Mouse (Mus musculus): ENCODE data around the gene Cldn24. TPM values are rescaled to one million over a fixed set of nuclear protein-coding genes. Genes with fewer than 3 reads are reported as not detected.

Cldn24 gene
- total RNA-seq, 2 experiments from 2014 or later = not detected

DNA sequence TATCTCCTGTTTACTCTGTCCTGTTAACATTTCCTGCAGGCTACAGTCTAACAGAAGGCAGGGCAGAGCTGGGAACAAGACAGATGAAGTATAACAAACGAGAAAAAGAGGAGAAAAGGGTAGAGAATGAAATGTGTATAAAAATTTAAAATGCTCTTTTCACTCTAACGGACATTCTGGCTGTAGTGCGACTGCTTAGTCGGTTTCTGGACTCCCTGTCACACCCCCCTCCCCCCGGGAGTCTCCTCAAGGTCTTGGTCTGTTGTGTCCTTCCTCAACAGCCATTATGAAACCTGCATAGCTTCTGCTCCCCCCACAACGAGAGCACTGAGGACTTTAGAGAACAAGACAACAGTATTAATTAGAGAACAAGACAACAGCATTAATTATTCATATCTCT, 10.7 kb downstream of the Cldn24 start:
- DNase-seq = no peak

DNA sequence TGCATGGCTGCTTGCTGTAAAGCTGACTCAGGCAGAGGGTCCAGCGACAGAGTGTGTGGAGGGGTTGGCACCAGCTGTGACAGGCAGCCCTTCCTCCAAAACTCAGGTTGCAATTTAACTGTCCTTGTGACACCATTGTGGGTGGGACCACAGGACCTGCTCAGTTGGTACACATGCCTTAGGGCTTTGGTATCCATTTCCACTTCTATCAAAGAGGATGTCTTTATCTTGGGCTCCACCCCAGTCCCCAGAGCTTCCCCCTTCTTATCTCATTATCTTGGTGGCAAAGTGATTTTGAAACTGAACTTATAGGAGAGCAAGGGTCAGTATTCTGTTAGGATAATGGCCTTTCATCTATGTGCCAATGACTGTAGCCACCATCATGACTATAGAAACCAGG, 12.0 kb downstream of the Cldn24 start:
- DNase-seq = no peak

DNA sequence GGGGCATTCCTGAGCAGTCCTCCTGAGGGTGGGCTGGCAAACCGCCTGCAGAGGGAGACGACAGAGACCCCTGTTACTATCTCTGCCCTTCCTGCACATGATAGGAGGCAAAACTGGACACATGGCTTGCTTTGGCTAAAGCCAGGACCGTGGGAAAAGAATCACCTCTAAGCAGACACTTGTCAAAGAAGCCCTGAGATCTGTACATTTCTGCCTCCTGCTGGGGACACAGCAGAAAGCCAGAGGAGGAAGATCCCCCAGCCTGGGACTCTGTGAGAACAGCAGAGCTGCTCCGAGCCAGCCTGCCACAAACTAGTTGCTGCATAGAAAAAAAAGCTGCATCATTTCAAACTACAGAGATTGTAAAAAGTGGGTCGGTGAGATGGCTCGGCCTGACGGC, 21.1 kb downstream of the Cldn24 start:
- no peak for DNase-seq

DNA sequence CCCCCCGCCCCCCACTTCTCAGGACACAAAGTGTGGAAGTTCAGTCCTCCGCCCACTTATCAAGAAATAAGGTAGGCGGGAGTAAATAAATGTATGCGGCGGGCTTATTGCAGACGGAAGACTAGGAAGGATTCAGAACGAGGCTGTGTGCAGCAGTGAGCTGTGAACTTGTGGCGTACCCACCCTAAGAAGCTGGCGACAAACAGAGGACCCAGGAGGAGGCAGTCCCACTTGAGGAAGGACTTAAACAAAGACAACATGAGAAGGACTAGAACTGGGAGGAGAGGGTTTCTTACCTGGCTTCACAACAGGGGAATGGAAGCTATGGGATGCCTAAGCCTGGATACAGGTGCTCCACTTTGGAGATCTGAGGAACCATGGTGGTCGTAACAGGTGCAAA, 21.7 kb downstream of the Cldn24 start:
- no peak for DNase-seq

DNA sequence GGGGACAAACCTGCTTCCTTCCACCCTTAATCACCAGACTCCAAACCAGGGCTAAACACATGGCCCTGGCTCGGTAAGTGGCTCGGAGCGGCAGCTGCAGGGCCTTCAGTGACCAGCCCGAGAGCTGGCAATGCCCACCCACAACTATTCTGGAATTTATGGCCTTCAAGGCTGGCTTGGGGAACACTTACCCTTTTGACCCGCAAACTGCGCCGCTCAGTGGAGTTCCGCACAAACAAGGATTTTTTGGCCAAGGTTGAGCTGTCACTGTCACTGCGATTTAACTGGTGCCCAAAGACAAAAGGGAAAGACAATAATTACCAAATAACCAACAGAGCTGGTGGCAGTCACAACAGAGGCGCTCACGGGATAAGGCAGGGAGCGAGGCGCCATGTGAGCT, 24.0 kb downstream of the Cldn24 start:
- no peak for DNase-seq

DNA sequence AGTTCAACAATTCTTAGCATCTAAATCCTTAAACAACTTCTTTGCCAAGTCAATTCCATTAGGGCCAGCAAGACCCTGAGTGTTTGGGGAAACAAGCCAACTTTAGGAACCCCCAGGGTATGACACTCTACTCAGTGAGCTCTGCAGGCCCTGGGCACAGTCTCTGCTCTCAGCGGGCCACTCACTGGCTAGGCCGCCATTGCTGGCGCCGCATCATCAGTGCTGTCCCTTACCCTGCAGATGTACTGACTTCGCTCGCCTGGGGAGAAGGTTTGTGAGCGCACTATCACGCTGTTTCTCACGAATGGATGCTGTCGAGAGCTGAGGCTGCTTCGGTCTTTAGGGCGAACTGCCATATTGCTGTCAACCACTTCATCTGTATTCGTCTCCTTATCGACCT, 25.2 kb downstream of the Cldn24 start:
- no peak for DNase-seq

DNA sequence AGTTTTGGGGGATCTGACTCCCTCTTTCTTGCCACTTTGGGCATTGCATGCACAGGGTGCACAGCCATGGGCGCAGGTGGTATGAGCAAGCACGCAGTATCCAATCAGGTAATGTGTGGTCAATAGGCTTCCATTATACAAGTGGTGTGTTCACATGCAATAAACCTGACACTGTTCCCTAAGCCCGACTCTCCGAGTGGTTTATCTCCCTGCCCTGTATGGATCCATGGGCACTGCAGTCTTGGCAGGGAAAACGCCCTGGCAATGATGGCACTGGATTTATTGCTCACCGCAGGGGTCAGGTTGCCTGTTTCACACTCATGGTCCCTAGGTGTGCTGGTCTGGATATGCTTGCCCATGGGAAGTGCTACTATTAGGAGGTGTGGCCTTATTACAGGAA, 26.0 kb downstream of the Cldn24 start:
- no peak for DNase-seq

DNA sequence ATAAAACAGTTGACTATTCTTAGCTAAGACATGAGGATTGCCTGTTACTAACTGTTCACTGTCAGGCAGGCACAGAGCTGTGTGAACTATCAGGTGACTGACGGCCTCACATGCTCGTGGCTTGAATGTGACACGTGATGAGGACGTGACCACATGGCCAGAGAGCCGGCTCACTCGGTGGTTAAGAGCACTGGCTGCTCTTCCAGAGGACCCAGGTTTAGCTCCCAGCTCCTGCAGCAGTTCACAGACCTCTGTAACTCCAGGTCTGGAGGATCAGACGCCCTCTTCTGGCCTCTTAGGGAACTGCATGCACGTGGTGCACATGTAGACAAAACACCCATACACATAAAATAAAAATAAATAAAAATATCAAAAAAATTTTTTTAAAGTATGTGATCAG, 27.9 kb downstream of the Cldn24 start:
- DNase-seq = no peak

DNA sequence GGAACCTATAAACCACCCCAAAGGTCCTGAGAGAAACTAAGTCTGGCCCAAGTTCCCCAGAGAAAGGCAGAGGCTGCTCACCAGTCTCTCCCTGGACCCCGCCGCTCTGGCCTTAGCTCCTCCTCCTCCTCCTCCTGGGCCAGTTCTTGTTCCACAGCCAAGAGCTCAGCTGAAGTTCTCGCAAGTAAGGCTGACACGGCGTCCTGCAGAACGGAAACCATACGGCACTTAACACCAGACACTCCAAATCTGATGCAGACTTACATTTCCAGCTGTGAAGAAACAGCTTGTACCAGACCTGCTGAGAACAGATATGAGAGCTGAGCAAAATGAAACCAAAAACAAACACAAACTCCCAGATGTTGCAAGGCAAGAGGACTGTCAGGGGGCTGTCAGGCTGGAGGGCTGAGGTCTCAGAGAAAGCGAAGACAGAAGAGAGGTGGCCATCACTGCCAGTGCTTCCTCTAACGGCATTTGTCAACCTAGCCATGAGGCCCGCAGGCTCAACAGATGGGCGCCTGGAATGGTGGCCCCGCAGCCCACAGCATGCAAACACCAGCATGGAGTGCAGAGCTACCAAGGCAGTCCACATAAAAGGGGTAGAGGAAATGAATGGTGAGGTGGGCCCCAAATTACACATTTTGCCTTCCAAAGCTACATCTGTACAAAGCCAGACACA, 30.0 kb downstream of the Cldn24 start:
- peak; percentile 71 for DNase-seq

DNA sequence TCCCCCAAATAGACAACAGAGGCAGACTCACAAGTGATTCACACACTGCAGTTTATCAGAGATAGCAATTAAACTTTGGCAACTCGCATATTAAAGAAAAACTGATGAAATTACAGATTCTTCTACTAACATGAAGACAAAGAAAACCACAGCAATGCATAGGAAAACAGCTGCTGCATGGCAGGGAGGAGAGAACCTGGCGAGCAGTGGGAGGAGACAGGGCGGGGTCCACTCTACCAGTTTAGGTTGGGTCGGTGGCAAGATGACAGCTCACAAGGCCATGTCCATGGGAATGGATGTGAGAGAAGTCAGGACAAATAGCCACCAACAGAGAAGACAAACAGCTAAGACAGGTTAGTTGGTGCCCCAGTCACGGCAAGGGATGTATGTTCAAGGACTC, 30.8 kb downstream of the Cldn24 start:
- DNase-seq = no peak

DNA sequence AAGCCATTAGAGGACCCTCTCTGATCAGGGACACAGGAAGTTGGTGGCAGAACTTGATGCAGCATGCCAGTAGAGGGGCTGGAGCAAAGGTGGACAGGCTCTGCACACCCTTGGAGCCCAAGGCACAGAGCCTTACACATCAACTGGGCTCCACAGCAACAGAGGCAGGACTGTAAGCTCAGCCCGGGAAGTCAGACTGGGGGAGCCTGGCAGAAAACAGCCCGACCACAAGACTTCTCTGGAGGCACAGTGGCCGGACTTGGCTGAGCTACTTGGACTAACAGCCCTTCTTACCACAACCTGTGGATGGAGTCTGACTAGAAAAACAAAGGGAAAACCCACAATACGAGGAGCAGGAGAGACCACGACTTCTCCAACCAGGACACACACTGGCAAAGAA, 31.4 kb downstream of the Cldn24 start:
- DNase-seq = no peak

DNA sequence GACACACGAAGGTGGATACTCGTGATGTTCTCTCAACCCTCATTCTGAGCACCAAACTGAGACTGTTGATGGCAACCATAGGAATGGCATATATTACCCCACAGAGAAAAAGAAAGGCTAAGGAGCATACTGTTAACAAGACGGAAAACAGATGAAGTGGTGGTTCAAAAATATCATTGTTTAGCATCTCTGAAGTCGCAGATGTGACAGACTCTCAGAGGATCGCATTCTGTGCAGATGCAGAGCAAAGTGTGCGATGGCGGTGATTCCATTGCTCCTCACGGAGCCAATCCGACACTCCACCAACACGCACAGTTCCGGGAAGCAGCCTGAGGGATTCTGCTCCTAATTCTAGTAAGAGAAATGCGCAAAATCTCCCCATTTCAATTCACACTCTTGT, 37.3 kb downstream of the Cldn24 start:
- no peak for DNase-seq

DNA sequence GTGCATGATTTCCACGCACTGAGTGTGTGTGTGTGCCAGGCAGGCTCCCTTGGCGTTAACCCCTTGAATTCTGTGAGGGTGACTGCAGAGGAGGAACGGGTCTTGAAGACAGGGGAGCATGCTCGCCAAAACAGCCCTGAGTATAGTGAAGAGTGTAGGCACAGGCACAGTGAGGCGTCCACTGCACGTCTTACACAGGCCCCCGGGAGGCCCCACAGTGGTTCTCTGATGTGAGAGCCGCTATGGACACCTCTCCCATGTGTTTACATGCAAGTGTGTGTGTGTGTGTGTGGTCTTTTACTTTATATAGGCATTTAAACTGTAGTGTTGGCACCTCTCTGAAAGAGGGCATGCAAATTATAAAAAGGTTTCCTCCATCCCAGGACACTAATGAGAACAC, 44.6 kb downstream of the Cldn24 start:
- DNase-seq = no peak

DNA sequence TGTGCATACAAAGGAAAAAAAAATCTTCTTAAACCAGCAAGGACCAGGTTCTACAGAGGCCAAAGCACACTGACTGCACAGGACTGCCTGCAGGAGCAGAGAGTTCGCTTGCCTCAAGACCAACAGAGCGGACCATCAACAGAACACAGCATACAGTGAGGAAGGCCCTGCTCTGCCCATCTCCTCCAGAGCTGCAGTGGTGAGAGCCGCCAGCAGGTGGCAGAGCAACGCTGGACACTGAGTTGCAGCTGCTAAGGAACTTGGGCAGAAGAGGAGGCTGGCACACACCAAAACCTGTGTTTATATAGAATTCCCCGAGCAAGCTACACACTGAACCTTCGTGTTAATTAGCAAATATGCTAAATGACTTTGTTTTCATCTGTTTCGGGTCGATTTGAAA, 45.1 kb downstream of the Cldn24 start:
- DNase-seq = peak; percentile 92

Other genes starting within 250 kb of the Cldn24 start
- 10 to 100 TPM; 10.4 to 14.0 TPM for gene Ing2, start 146.6 kb upstream of the Cldn24 start, total RNA-seq (2021)
- 10 to 100 TPM in 1 of 2 experiments, 1 to 10 TPM in 1; 9.4 to 12.0 TPM for gene Cdkn2aip, start 108.2 kb upstream of the Cldn24 start, total RNA-seq (2021)
- not detected for gene Cldn22, start 2.3 kb downstream of the Cldn24 start, total RNA-seq (2021)
- 10 to 100 TPM; 47.4 to 47.9 TPM for gene Wwc2, start 168.8 kb downstream of the Cldn24 start, total RNA-seq (2021)

All from heart, postnatal 4 days (tissue).